Mouse (Mus musculus) embryonic facial prominence, embryonic 10.5 days (tissue): ENCODE measurements at regions not wholly inside any gene's neighbourhood (a gene's known extent, or its start where the extent isn't known, plus 50 kb on each side); places are given as distances from the start of the nearest gene placed in this dataset.
"Not testable (repeated sequence)": the region's sequence is repeated elsewhere in the genome, so short reads cannot be mapped to it uniquely, and the experiment has no call there.

ENCODE experiments used
- DNase-seq: peaks from one replicate; pipeline ENCODE4 v3.0.0-alpha.2; 2017; ENCODE audit warnings: low spot score
- H3K27ac ChIP-seq: fragments of 300-500 bp; sonication (generic); replicated peaks from 2 replicates; pipeline ENCODE4 v1.5.1; 2016; ENCODE audit warnings: mild to moderate bottlenecking
- H3K27me3 ChIP-seq: fragments of 300-500 bp; sonication (generic); replicated peaks from 2 replicates; pipeline ENCODE4 v1.6.1; 2016; ENCODE audit warnings: low read depth, mild to moderate bottlenecking; ENCODE audit not compliant: poor library complexity, severe bottlenecking
- H3K36me3 ChIP-seq: fragments of 300-500 bp; sonication (generic); replicated peaks from 2 replicates; pipeline ENCODE4 v1.6.1; 2016; ENCODE audit warnings: mild to moderate bottlenecking, moderate library complexity
- H3K4me1 ChIP-seq: fragments of 300-500 bp; sonication (generic); 2 replicates; pipeline ENCODE4 v1.6.1; 2016
- H3K4me3 ChIP-seq: fragments of 300-500 bp; sonication (generic); 2 replicates; pipeline ENCODE4 v1.5.1; 2016; ENCODE audit warnings: mild to moderate bottlenecking, moderate library complexity
- H3K9me3 ChIP-seq: fragments of 300-500 bp; sonication (generic); 2 replicates; pipeline ENCODE4 v1.6.1; 2016; ENCODE audit warnings: mild to moderate bottlenecking
- WGBS: fragments of 180-500 bp; shearing (Covaris S2); methylation state at CpG from one replicate; pipeline ENCODE4 v1.1.7; 2016; 5-methylcytosine and 5-hydroxymethylcytosine counted together

DNA sequence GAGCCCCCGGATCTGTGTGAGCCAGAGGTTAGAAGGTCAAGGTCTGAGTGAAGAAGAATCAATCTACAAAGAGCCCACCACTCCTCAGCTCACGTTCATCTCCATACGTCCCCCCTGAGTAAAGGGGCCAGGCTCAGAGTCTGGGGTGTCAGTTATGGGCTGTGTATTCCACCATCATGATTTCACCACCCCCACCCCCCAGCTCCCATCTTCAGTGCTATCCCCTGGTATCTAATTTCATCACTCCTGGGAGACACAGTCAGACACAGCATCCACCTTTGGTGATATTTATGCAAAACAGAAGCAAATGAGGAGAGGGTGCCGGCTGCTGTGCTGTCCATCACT is 102.3 kb upstream of the A430005L14Rik start:
- no peak overlapping the region for H3K27ac ChIP-seq
- H3K4me1 ChIP-seq = peaks cover 11% of the 10 kb centered on the region
- 58% methylated on average over 4 of the region's 4 CpGs for WGBS

DNA sequence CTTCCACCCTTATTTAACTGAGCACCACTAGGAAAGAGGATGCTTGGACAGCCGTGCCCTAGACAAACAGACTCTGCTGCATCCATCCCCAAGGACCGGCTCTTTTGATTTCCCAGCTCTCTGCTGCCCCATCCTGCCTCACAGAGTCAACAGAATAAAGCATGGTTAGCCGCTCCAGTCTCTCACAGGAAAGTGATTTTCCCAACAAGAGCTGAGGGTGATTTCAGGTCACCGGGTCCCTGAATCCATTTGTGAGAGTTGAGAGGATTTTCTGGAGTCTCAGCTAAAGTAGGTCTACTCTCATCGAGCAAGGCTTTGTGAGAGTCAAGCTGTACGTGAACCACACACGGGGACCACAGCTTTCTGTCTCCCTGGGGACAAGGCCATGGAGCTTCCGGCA is 95.6 kb upstream of the A430005L14Rik start:
- no peaks in the 10 kb centered on the region for H3K36me3 ChIP-seq
- WGBS = 65% methylated on average over 8 of the region's 8 CpGs
- DNase-seq = no peak
- H3K4me3 ChIP-seq = no peak overlapping the region
- no peaks in the 10 kb centered on the region for H3K9me3 ChIP-seq
- no peak overlapping the region for H3K27ac ChIP-seq
- H3K27me3 ChIP-seq = no peaks in the 10 kb centered on the region
- H3K4me1 ChIP-seq = peaks cover 20% of the 10 kb centered on the region

More for the DNA sequence above, 102.3 kb upstream of the A430005L14Rik start:
- Histone ChIP-seq H3K4me3 (no peak overlapping the region), H3K27me3 (no peaks in the 10 kb centered on the region), H3K9me3 (no peaks in the 10 kb centered on the region), H3K36me3 (no peaks in the 10 kb centered on the region)
- DNase-seq = no peak

GRCm38 (mm10) chr4:153862121-153862660 is 94.8 kb upstream of the A430005L14Rik start:
- Histone ChIP-seq H3K4me1 (peaks cover 20% of the 10 kb centered on the region), H3K4me3 (no peak overlapping the region), H3K9me3 (no peaks in the 10 kb centered on the region), H3K36me3 (no peaks in the 10 kb centered on the region), H3K27me3 (0 out of 2 replicates have a peak, but pooled peaks cover 4% of the 10 kb centered on the region), H3K27ac (no peak overlapping the region)
- 87% methylated on average over 12 of the region's 12 CpGs for WGBS
- no peak for DNase-seq

- Histone ChIP-seq H3K36me3 (no peaks in the 10 kb centered on the region), H3K9me3 (peaks cover 4% of the 10 kb centered on the region), H3K4me3 (no peak overlapping the region), H3K27me3 (no peaks in the 10 kb centered on the region), H3K27ac (no peak overlapping the region), H3K4me1 (no peaks in the 10 kb centered on the region)
- WGBS = 76% methylated on average over 3 of the region's 3 CpGs
- no peak for DNase-seq
Measured at GRCm38 (mm10) chr4:153872346-153872745, 84.7 kb upstream of the A430005L14Rik start.

DNA sequence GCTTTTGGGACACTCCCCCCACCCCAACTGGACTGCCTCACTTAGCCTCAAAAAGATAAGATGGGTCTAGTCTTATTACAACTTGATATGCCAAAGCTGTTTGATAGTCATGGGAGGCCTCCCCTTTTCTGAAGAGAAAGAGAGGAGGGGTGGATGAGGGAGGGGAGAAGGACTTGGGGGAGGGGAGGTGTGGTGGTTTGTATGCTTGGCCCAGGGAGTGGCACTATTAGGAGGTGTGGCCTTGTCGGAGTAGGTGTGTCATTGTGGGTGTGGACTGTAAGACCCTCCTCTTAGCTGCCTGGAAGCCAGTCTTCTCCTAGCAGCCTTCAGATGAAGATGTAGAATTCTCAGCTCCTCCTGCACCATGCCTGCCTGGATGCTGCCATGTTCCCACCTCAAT is 82.0 kb upstream of the A430005L14Rik start:
- not testable (repeated sequence) for H3K27ac ChIP-seq, H3K36me3 ChIP-seq, H3K4me1 ChIP-seq, DNase-seq, H3K4me3 ChIP-seq, H3K9me3 ChIP-seq, H3K27me3 ChIP-seq
- 95% methylated on average over 1 of the region's 1 CpGs for WGBS

DNA sequence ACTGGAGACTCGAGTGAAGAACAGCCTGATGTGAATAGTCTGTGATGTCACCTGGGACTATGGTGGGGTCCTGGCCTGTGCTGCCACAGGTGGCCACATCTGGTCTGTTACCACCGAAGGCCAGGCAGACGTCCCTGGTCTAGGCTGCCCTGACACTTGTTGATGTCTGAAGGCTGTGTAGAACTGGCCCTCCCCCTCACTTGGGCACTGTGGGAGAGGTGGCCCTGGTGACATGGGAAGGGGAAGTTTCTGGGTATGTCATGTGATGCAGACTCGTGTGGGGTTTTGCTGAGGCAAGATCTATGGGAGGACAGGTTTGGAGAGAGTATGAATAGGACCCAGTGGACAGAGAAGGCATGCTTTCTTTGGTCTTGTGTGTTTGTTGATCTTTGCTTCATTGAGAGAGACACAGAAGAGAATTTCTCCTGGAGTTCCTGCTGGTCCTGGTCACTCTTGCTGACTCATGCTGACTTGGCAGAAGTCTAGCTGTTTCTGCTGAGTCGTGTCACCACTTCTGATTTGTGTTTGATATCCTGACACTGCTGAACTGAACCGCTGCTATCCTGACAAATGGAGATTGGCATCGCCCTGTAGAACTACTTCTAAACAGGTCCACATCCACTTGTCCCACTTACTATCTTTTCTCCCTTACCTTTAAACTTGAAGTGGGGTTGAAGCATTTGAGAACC is 79.9 kb upstream of the A430005L14Rik start:
- no peaks in the 10 kb centered on the region for H3K9me3 ChIP-seq
- no peak overlapping the region for H3K27ac ChIP-seq
- WGBS = 77% methylated on average over 7 of the region's 7 CpGs
- H3K4me3 ChIP-seq = no peak overlapping the region
- H3K36me3 ChIP-seq = no peaks in the 10 kb centered on the region
- no peak for DNase-seq
- no peaks in the 10 kb centered on the region for H3K4me1 ChIP-seq
- H3K27me3 ChIP-seq = no peaks in the 10 kb centered on the region

GRCm38 (mm10) chr4:153883057-153883456 is 74.0 kb upstream of the A430005L14Rik start:
- Histone ChIP-seq H3K36me3 (no peaks in the 10 kb centered on the region), H3K9me3 (no peaks in the 10 kb centered on the region), H3K4me1 (peaks cover 8% of the 10 kb centered on the region; the same call in 1 of the 2 replicates), H3K27ac (no peak overlapping the region), H3K4me3 (no peak overlapping the region), H3K27me3 (no peaks in the 10 kb centered on the region)
- DNase-seq = peak; percentile 28
- 38% methylated on average over 3 of the region's 3 CpGs for WGBS

- H3K4me3 ChIP-seq = no peak overlapping the region
- H3K9me3 ChIP-seq = no peaks in the 10 kb centered on the region
- H3K36me3 ChIP-seq = no peaks in the 10 kb centered on the region
- H3K27ac ChIP-seq = no peak overlapping the region
- H3K27me3 ChIP-seq = no peaks in the 10 kb centered on the region
- peaks cover 8% of the 10 kb centered on the region; the same call in 1 of the 2 replicates for H3K4me1 ChIP-seq
- no peak for DNase-seq
Measured at GRCm38 (mm10) chr4:153884044-153884443, 73.0 kb upstream of the A430005L14Rik start.

- WGBS = 87% methylated on average over 6 of the region's 6 CpGs
- DNase-seq = no peak
- Histone ChIP-seq H3K9me3 (no peaks in the 10 kb centered on the region), H3K27me3 (no peaks in the 10 kb centered on the region), H3K4me1 (peaks cover 8% of the 10 kb centered on the region; the same call in 1 of the 2 replicates), H3K27ac (no peak overlapping the region), H3K36me3 (no peaks in the 10 kb centered on the region), H3K4me3 (no peak overlapping the region)
Measured at GRCm38 (mm10) chr4:153885836-153886235, 71.2 kb upstream of the A430005L14Rik start.

GRCm38 (mm10) chr4:153890130-153890529 is 66.9 kb upstream of the A430005L14Rik start:
- 91% methylated on average over 9 of the region's 9 CpGs for WGBS
- DNase-seq = no peak
- H3K9me3 ChIP-seq = no peaks in the 10 kb centered on the region
- 0 out of 2 replicates have a peak, but pooled peaks cover 2% of the 10 kb centered on the region for H3K4me1 ChIP-seq
- no peak overlapping the region for H3K27ac ChIP-seq
- no peak overlapping the region for H3K4me3 ChIP-seq
- H3K27me3 ChIP-seq = no peaks in the 10 kb centered on the region
- no peaks in the 10 kb centered on the region for H3K36me3 ChIP-seq

GRCm38 (mm10) chr4:153899721-153900120 is 57.3 kb upstream of the A430005L14Rik start:
- Histone ChIP-seq H3K9me3 (no peaks in the 10 kb centered on the region; the same call in 1 of the 2 replicates), H3K27me3 (no peaks in the 10 kb centered on the region), H3K4me1 (no peaks in the 10 kb centered on the region), H3K36me3 (no peaks in the 10 kb centered on the region), H3K4me3 (no peak overlapping the region), H3K27ac (no peak overlapping the region)
- DNase-seq = no peak
- WGBS = 80% methylated on average over 7 of the region's 7 CpGs

DNA sequence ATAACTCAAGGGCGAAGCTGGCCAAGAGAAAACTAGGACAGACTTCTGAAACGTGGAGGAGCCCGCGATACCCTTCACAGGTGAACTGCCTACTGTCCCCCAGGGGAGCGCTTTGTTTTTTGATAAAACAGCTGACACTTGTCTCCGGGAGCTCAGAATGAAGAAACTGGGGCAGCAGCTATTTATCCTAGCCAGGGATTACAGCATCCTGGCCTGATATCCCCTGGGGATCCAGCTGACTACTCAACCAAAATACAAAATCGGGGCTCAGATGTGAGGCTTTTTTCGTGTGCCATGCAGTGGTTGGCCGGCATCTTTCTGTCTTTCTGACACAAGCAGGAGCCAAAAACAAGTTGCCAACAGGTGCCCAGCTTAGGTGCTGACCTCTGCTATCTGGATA is 52.0 kb upstream of the A430005L14Rik start:
- H3K9me3 ChIP-seq = no peaks in the 10 kb centered on the region; the same call in 1 of the 2 replicates
- 79% methylated on average over 9 of the region's 9 CpGs for WGBS

DNA sequence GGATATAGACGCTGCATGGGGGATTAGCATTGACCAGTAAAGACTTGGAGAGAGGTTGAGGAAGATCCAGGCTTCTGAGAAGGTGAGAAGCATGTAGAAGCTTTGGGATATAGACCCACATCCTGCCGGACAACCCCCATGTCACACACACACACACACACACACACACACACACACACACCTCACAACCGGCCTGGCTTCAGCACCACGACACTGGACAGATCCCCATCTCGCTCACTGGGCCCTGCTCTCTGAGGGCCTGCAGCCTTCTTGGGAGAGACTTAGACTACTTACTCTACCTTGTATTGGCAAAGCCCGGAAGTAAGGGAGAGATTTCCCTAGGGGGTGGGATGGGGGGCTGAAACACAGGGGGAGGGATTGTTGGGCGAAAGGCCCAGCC is 51.5 kb upstream of the A430005L14Rik start:
- peak; percentile 52 for DNase-seq
- Histone ChIP-seq H3K36me3 (no peaks in the 10 kb centered on the region), H3K27me3 (no peaks in the 10 kb centered on the region), H3K9me3 (no peaks in the 10 kb centered on the region; the same call in 1 of the 2 replicates), H3K27ac (no peak overlapping the region), H3K4me3 (no peak overlapping the region), H3K4me1 (no peaks in the 10 kb centered on the region)
- WGBS = 40% methylated on average over 7 of the region's 7 CpGs

More for the DNA sequence above, 52.0 kb upstream of the A430005L14Rik start:
- Histone ChIP-seq H3K4me1 (no peaks in the 10 kb centered on the region), H3K36me3 (no peaks in the 10 kb centered on the region), H3K27ac (no peak overlapping the region), H3K27me3 (no peaks in the 10 kb centered on the region), H3K4me3 (no peak overlapping the region)
- DNase-seq = no peak
